Mouse (Mus musculus) right cerebral cortex, postnatal 14 days (tissue): Measurements from ENCODE around the gene Pgf.

Source experiments
- DNase-seq: peaks from one replicate; pipeline ENCODE4 v3.0.0; 2022

Pgf gene

GRCm38 (mm10) chr12:85190290-85190689 lies 12.7 kb upstream of the Pgf start:
- DNase-seq = no peak

GRCm38 (mm10) chr12:85186361-85186760 lies 8.8 kb upstream of the Pgf start:
- no peak for DNase-seq

- DNase-seq = no peak
These were observed 8.2 kb upstream of the Pgf start for GRCm38 (mm10) chr12:85185810-85186209.

- DNase-seq = no peak
These were observed 6.5 kb upstream of the Pgf start for GRCm38 (mm10) chr12:85184118-85184517.

- DNase-seq = no peak
These were observed 5.3 kb upstream of the Pgf start for GRCm38 (mm10) chr12:85182898-85183297.

- no peak for DNase-seq
These were observed 4.7 kb upstream of the Pgf start for GRCm38 (mm10) chr12:85182345-85182643.

GRCm38 (mm10) chr12:85181475-85182344 lies 4.1 kb upstream of the Pgf start:
- DNase-seq = no peak

GRCm38 (mm10) chr12:85178294-85178693 lies 704 bp upstream of the Pgf start:
- no peak for DNase-seq

GRCm38 (mm10) chr12:85176846-85177523 lies 605 bp downstream of the Pgf start:
- no peak for DNase-seq

- DNase-seq = peak; percentile 50
These were observed 1.4 kb downstream of the Pgf start for GRCm38 (mm10) chr12:85175926-85176845.

GRCm38 (mm10) chr12:85175087-85175675 lies 2.4 kb downstream of the Pgf start:
- no peak for DNase-seq

GRCm38 (mm10) chr12:85174016-85174415 lies 3.6 kb downstream of the Pgf start:
- no peak for DNase-seq

- DNase-seq = no peak
These were observed 6.7 kb downstream of the Pgf start for GRCm38 (mm10) chr12:85170948-85171307.

- no peak for DNase-seq
These were observed 7.2 kb downstream of the Pgf start for GRCm38 (mm10) chr12:85170284-85170947.

- DNase-seq = no peak
These were observed 7.7 kb downstream of the Pgf start for GRCm38 (mm10) chr12:85169877-85170276.

GRCm38 (mm10) chr12:85169117-85169858 lies 8.3 kb downstream of the Pgf start:
- DNase-seq = peak; percentile 95

GRCm38 (mm10) chr12:85166631-85167030 lies 11.0 kb downstream of the Pgf start:
- no peak for DNase-seq

- DNase-seq = no peak
These were observed 12.6 kb downstream of the Pgf start for GRCm38 (mm10) chr12:85164996-85165395.

GRCm38 (mm10) chr12:85159592-85159991 lies 18.0 kb downstream of the Pgf start:
- DNase-seq = no peak

- DNase-seq = no peak
These were observed 18.8 kb downstream of the Pgf start for GRCm38 (mm10) chr12:85158801-85159200.

- DNase-seq = no peak
These were observed 19.7 kb downstream of the Pgf start for GRCm38 (mm10) chr12:85157797-85158460.
